Mouse (Mus musculus) retina, embryonic 14.5 days (tissue): ENCODE measurements at regions not wholly inside any gene's neighbourhood (a gene's known extent, or its start where the extent isn't known, plus 50 kb on each side); places are given as distances from the start of the nearest gene placed in this dataset.

Experiments used
- DNase-seq: peaks from one replicate; pipeline ENCODE4 v3.0.0-alpha.2; 2015; ENCODE audit warnings: low spot score

GRCm38 (mm10) chr13:84646899-84647298, 424.8 kb downstream of the Tmem161b start:
- no peak for DNase-seq

GRCm38 (mm10) chr13:84648056-84648455, 426.0 kb downstream of the Tmem161b start:
- no peak for DNase-seq

GRCm38 (mm10) chr13:84663967-84664366, 441.9 kb downstream of the Tmem161b start:
- DNase-seq: no peak

GRCm38 (mm10) chr13:84680971-84681370, 458.9 kb downstream of the Tmem161b start:
- no peak for DNase-seq

GRCm38 (mm10) chr13:84685930-84686329, 463.8 kb downstream of the Tmem161b start:
- DNase-seq: no peak

GRCm38 (mm10) chr13:84693462-84693861, 471.4 kb downstream of the Tmem161b start:
- DNase-seq: no peak

GRCm38 (mm10) chr13:84698472-84699080, 476.5 kb downstream of the Tmem161b start:
- no peak for DNase-seq

GRCm38 (mm10) chr13:84741231-84741630, 448.0 kb upstream of the Ccnh start:
- no peak for DNase-seq

- DNase-seq: no peak
Measured at GRCm38 (mm10) chr13:84748331-84748730, 440.9 kb upstream of the Ccnh start.

GRCm38 (mm10) chr13:84749214-84749613, 440.0 kb upstream of the Ccnh start:
- no peak for DNase-seq

GRCm38 (mm10) chr13:84750136-84750535, 439.1 kb upstream of the Ccnh start:
- no peak for DNase-seq

GRCm38 (mm10) chr13:84751576-84752490, 437.4 kb upstream of the Ccnh start:
- DNase-seq: no peak

- DNase-seq: no peak
Measured at GRCm38 (mm10) chr13:84752491-84752820, 436.8 kb upstream of the Ccnh start.

GRCm38 (mm10) chr13:84753751-84754500, 435.3 kb upstream of the Ccnh start:
- no peak for DNase-seq

- peak; percentile 10 for DNase-seq
Measured at GRCm38 (mm10) chr13:84754821-84755725, 434.1 kb upstream of the Ccnh start.

- no peak for DNase-seq
Measured at GRCm38 (mm10) chr13:84756796-84757335, 432.3 kb upstream of the Ccnh start.

- no peak for DNase-seq
Measured at GRCm38 (mm10) chr13:84757896-84758567, 431.2 kb upstream of the Ccnh start.

GRCm38 (mm10) chr13:84758568-84758900, 430.7 kb upstream of the Ccnh start:
- peak; percentile 93 for DNase-seq

- no peak for DNase-seq
Measured at GRCm38 (mm10) chr13:84759061-84759460, 430.1 kb upstream of the Ccnh start.

GRCm38 (mm10) chr13:84760471-84760870, 428.7 kb upstream of the Ccnh start:
- DNase-seq: no peak

- DNase-seq: no peak
Measured at GRCm38 (mm10) chr13:84760978-84761377, 428.2 kb upstream of the Ccnh start.
